Mouse (Mus musculus): ENCODE data around the gene Rab44. TPM values are rescaled to one million over a fixed set of nuclear protein-coding genes. Genes with fewer than 3 reads are reported as not detected.

Rab44 gene
- polyA plus RNA-seq, 1 experiment from 2014 or later, result 0.04 TPM

- in situ Hi-C loops (cut with MboI; ENCODE audit: low pct_unique_long_range_greater_than_20kb), result loop anchor here (5.0 kb wide), 1 partner anchor 43 kb away; no protein-coding TSS in a partner anchor
- ATAC-seq (no peak), DNase-seq (ENCODE audit: low read depth, low spot score) (no peak)
- no peaks in the 10 kb centered on the region for H3K27me3 ChIP-seq
- POLR2A ChIA-PET, result interaction anchor here (1.2 kb wide), 1 partner anchor 19 kb away, joined by 4 read pairs; no protein-coding TSS in a partner anchor
- CTCF ChIA-PET, result interaction anchor here (1.2 kb wide), 1 partner anchor 80 kb away, joined by 3 read pairs; no protein-coding TSS in a partner anchor
- no peak for TF ChIP-seq CTCF (IDR thresholded peaks at IDR 0.05)
Observed at GRCm38 (mm10) chr17:29090776-29091175, 23.2 kb upstream of the Rab44 start, which contains the start of gene Cdkn1a. Gene Cdkn1a (plus strand): TSS chr17:29090976.

DNA sequence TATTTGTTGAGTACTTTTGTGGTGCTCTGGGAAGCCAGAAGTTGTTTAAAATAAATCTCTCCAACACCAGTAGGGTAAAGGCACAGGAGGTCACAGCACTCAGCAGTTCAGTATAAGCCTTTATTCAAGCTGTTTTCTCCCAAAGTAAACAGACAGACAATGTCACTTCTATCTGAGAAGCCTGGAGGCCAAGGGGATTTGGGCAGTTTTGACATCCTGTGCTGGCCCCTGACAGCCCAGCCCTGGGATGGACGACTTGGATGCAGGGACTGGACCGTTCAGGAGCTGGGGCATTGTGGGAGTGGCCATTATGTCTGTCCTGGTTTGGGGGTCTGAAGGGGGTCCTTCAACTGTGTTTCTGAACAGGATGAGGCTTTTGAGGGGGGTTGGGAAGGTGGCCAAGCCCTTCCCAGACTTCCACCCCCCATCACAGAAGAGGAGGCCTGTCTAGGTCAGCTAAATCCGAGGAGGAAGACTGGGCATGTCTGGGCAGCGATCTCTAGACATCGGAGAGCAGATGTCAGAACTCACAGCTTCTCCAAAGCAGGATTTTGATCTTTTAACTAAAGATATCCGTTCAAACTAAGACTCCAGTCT lies 22.5 kb upstream of the Rab44 start:
- ChIA-PET POLR2A (interaction anchor here (1.2 kb wide), 1 partner anchor 20 kb away, joined by 4 read pairs; no protein-coding TSS in a partner anchor), CTCF (interaction anchor here (1.2 to 5.9 kb wide), 2 partner anchors 44 to 79 kb away, joined by 3 to 68 read pairs; no protein-coding TSS in a partner anchor)
- DNase-seq (ENCODE audit: low read depth, low spot score) (no peak), ATAC-seq (no peak)
- in situ Hi-C loops (cut with MboI; ENCODE audit: low pct_unique_long_range_greater_than_20kb), result loop anchor here (5.0 kb wide), 1 partner anchor 44 kb away; no protein-coding TSS in a partner anchor
- no peaks in the 10 kb centered on the region for H3K27me3 ChIP-seq
- TF ChIP-seq CTCF (IDR thresholded peaks at IDR 0.05), result no peak

- no peak for TF ChIP-seq CTCF (IDR thresholded peaks at IDR 0.05)
- no peak for DNase-seq (ENCODE audit: low read depth, low spot score)
- ChIA-PET POLR2A (interaction anchor here (0.6 kb wide), 2 partner anchors 14 to 60 kb away, joined by 3 read pairs; partner anchors contain the start of gene Srsf3), CTCF (interaction anchor here (1.9 to 5.9 kb wide), 2 partner anchors 38 to 45 kb away, joined by 5 to 68 read pairs; no protein-coding TSS in a partner anchor)
- in situ Hi-C loops (cut with MboI; ENCODE audit: low pct_unique_long_range_greater_than_20kb), result loop anchor here (5.0 kb wide), 1 partner anchor 45 kb away; no protein-coding TSS in a partner anchor
- no peak for ATAC-seq
- no peaks in the 10 kb centered on the region for H3K27me3 ChIP-seq
Observed at GRCm38 (mm10) chr17:29092497-29092896, 21.4 kb upstream of the Rab44 start.

GRCm38 (mm10) chr17:29093110-29093952 lies 20.6 kb upstream of the Rab44 start:
- POLR2A ChIA-PET, result interaction anchor here (0.6 to 3.9 kb wide), 6 partner anchors 15 to 192 kb away, joined by 3 to 18 read pairs (median 4); no protein-coding TSS in a partner anchor
- H3K27me3 ChIP-seq, result no peaks in the 10 kb centered on the region

GRCm38 (mm10) chr17:29093961-29094309 lies 20.0 kb upstream of the Rab44 start:
- ChIA-PET POLR2A (interaction anchor here (0.7 to 3.9 kb wide), 7 partner anchors 22 to 193 kb away, joined by 3 to 18 read pairs (median 4); no protein-coding TSS in a partner anchor), CTCF (interaction anchor here (0.6 to 5.9 kb wide), 7 partner anchors 9 to 77 kb away, joined by 3 to 68 read pairs (median 5); partner anchors contain the start of gene Srsf3)
- no peak for ATAC-seq
- in situ Hi-C loops (cut with MboI; ENCODE audit: low pct_unique_long_range_greater_than_20kb), result loop anchor here (5.0 kb wide), 1 partner anchor 47 kb away; no protein-coding TSS in a partner anchor
- H3K27me3 ChIP-seq, result no peaks in the 10 kb centered on the region
- no peak for TF ChIP-seq CTCF (IDR thresholded peaks at IDR 0.05)
- no peak for DNase-seq (ENCODE audit: low read depth, low spot score)

More at GRCm38 (mm10) chr17:29093110-29093952, 20.6 kb upstream of the Rab44 start:
- in situ Hi-C loops (cut with MboI; ENCODE audit: low pct_unique_long_range_greater_than_20kb), result loop anchor here (5.0 kb wide), 1 partner anchor 46 kb away; no protein-coding TSS in a partner anchor
- CTCF ChIA-PET, result interaction anchor here (1.5 to 5.9 kb wide), 5 partner anchors 9 to 46 kb away, joined by 4 to 68 read pairs (median 5); no protein-coding TSS in a partner anchor
- peak; percentile 46 for ATAC-seq
- no peak for DNase-seq (ENCODE audit: low read depth, low spot score)
- no peak for TF ChIP-seq CTCF (IDR thresholded peaks at IDR 0.05)

GRCm38 (mm10) chr17:29094310-29095181 lies 19.4 kb upstream of the Rab44 start:
- ATAC-seq (no peak), DNase-seq (ENCODE audit: low read depth, low spot score) (no peak)
- CTCF ChIA-PET, result interaction anchor here (0.6 to 5.9 kb wide), 15 partner anchors 10 to 111 kb away, joined by 3 to 68 read pairs (median 4); partner anchors contain the start of gene Srsf3
- POLR2A ChIA-PET, result interaction anchor here (1.2 to 3.9 kb wide), 8 partner anchors 21 to 87 kb away, joined by 3 to 18 read pairs (median 4); partner anchors contain the start of gene Stk38
- in situ Hi-C loops (cut with MboI; ENCODE audit: low pct_unique_long_range_greater_than_20kb), result loop anchor here (5.0 kb wide), 2 partner anchors 47 to 78 kb away; no protein-coding TSS in a partner anchor
- no peak for TF ChIP-seq CTCF (IDR thresholded peaks at IDR 0.05)
- H3K27me3 ChIP-seq, result no peaks in the 10 kb centered on the region

GRCm38 (mm10) chr17:29095201-29095733 lies 18.7 kb upstream of the Rab44 start:
- ChIA-PET CTCF (interaction anchor here (0.9 to 5.9 kb wide), 15 partner anchors 21 to 151 kb away, joined by 3 to 68 read pairs (median 4); no protein-coding TSS in a partner anchor), POLR2A (interaction anchor here (1.2 to 3.9 kb wide), 6 partner anchors 36 to 88 kb away, joined by 3 to 18 read pairs (median 4); partner anchors contain the start of gene Stk38)
- in situ Hi-C loops (cut with MboI; ENCODE audit: low pct_unique_long_range_greater_than_20kb), result loop anchor here (5.0 kb wide), 1 partner anchor 77 kb away; no protein-coding TSS in a partner anchor
- no peaks in the 10 kb centered on the region for H3K27me3 ChIP-seq
- peak; percentile 71 for DNase-seq (ENCODE audit: low read depth, low spot score)
- no peak for TF ChIP-seq CTCF (IDR thresholded peaks at IDR 0.05)
- ATAC-seq, result peak; percentile 61

DNA sequence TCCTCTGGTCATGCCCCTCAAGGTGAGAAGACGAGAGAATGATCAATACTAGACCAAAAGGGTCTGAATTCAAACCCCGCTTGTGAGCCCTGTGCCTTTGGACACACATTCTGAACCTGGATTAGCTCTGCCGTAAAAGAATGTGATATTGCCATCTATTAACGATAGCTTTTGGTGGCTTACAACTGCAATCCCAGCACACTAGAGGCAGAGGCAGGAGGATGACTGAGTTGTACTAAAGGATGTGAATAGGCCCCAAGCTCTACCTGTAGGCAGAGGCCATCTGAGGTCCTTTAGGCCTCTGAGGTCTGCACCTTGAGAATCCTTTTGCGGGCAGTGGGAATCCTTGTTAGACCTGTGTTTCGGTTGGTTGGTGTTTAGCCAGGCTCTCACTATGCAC lies 17.7 kb upstream of the Rab44 start:
- DNase-seq (ENCODE audit: low read depth, low spot score) (no peak), ATAC-seq (no peak)
- TF ChIP-seq CTCF (IDR thresholded peaks at IDR 0.05), result no peak
- in situ Hi-C loops (cut with MboI; ENCODE audit: low pct_unique_long_range_greater_than_20kb), result loop anchor here (5.0 kb wide), 1 partner anchor 76 kb away; no protein-coding TSS in a partner anchor
- ChIA-PET CTCF (interaction anchor here (0.9 to 5.9 kb wide), 13 partner anchors 20 to 150 kb away, joined by 3 to 68 read pairs (median 6); no protein-coding TSS in a partner anchor), POLR2A (interaction anchor here (1.3 to 3.9 kb wide), 2 partner anchors 51 to 64 kb away, joined by 3 to 18 read pairs; partner anchors contain the start of gene Srsf3)
- H3K27me3 ChIP-seq, result no peaks in the 10 kb centered on the region

Data from Patski (cell line).